Mouse (Mus musculus): ENCODE data around the gene Cul9. TPM values are rescaled to one million over a fixed set of nuclear protein-coding genes. Genes with fewer than 3 reads are reported as not detected.

Gene Cul9
- polyA plus RNA-seq, 1 experiment, result 8.6 TPM

- H3K4me3 ChIP-seq (ENCODE audit: insufficient read depth, low read length), result peak overlapping the region; percentile 90
- peaks cover 2% of the 10 kb centered on the region; the same call in 1 of the 2 replicates for H3K4me1 ChIP-seq (ENCODE audit: control insufficient read depth, insufficient read depth, low read length)
- no peak for TF ChIP-seq CTCF (IDR thresholded peaks at IDR 0.05; ENCODE audit: borderline replicate concordance, insufficient read depth, low read length)
- peak; percentile 11; the same call in 1 of the 2 replicates for TF ChIP-seq POLR2A (IDR thresholded peaks at IDR 0.05; ENCODE audit: low read depth, low read length)
- peak overlapping the region; percentile 79 for H3K27ac ChIP-seq (ENCODE audit: insufficient read depth, low read length)
These were observed 8.9 kb upstream of the Cul9 start for GRCm38 (mm10) chr17:46554977-46555672.

- TF ChIP-seq CTCF (IDR thresholded peaks at IDR 0.05; ENCODE audit: borderline replicate concordance, insufficient read depth, low read length) (no peak), POLR2A (IDR thresholded peaks at IDR 0.05; ENCODE audit: low read depth, low read length) (peak; percentile 45; the same call in 1 of the 2 replicates)
- H3K4me1 ChIP-seq (ENCODE audit: control insufficient read depth, insufficient read depth, low read length), result peaks cover 2% of the 10 kb centered on the region; the same call in 1 of the 2 replicates
- H3K27ac ChIP-seq (ENCODE audit: insufficient read depth, low read length), result peak overlapping the region; percentile 79
- peak overlapping the region; percentile 90 for H3K4me3 ChIP-seq (ENCODE audit: insufficient read depth, low read length)
These were observed 8.4 kb upstream of the Cul9 start for GRCm38 (mm10) chr17:46554646-46554976.

GRCm38 (mm10) chr17:46553926-46554325 lies 7.7 kb upstream of the Cul9 start:
- Histone ChIP-seq H3K27ac (ENCODE audit: insufficient read depth, low read length) (peak overlapping the region; percentile 79), H3K4me1 (ENCODE audit: control insufficient read depth, insufficient read depth, low read length) (peaks cover 2% of the 10 kb centered on the region; the same call in 1 of the 2 replicates), H3K4me3 (ENCODE audit: insufficient read depth, low read length) (peak overlapping the region; percentile 90)
- peak; percentile 25; the same call in 1 of the 2 replicates for TF ChIP-seq POLR2A (IDR thresholded peaks at IDR 0.05; ENCODE audit: low read depth, low read length)
- no peak for TF ChIP-seq CTCF (IDR thresholded peaks at IDR 0.05; ENCODE audit: borderline replicate concordance, insufficient read depth, low read length)

- no peak for TF ChIP-seq CTCF (IDR thresholded peaks at IDR 0.05; ENCODE audit: borderline replicate concordance, insufficient read depth, low read length)
- TF ChIP-seq POLR2A (IDR thresholded peaks at IDR 0.05; ENCODE audit: low read depth, low read length), result peak; percentile 41
- Histone ChIP-seq H3K27ac (ENCODE audit: insufficient read depth, low read length) (peak overlapping the region; percentile 79), H3K4me3 (ENCODE audit: insufficient read depth, low read length) (peak overlapping the region; percentile 90), H3K4me1 (ENCODE audit: control insufficient read depth, insufficient read depth, low read length) (peaks cover 2% of the 10 kb centered on the region; the same call in 1 of the 2 replicates)
These were observed 7.3 kb upstream of the Cul9 start for GRCm38 (mm10) chr17:46553469-46553868.

- peak overlapping the region; percentile 90 for H3K4me3 ChIP-seq (ENCODE audit: insufficient read depth, low read length)
- peak overlapping the region; percentile 83 for H3K27ac ChIP-seq (ENCODE audit: insufficient read depth, low read length)
- peaks cover 2% of the 10 kb centered on the region; the same call in 1 of the 2 replicates for H3K4me1 ChIP-seq (ENCODE audit: control insufficient read depth, insufficient read depth, low read length)
- TF ChIP-seq POLR2A (IDR thresholded peaks at IDR 0.05; ENCODE audit: low read depth, low read length) (peak; percentile 32; the same call in 1 of the 2 replicates), CTCF (IDR thresholded peaks at IDR 0.05; ENCODE audit: borderline replicate concordance, insufficient read depth, low read length) (no peak)
These were observed 6.7 kb upstream of the Cul9 start for GRCm38 (mm10) chr17:46552841-46553423.

GRCm38 (mm10) chr17:46552151-46552550 lies 6.0 kb upstream of the Cul9 start:
- no peak for TF ChIP-seq CTCF (IDR thresholded peaks at IDR 0.05; ENCODE audit: borderline replicate concordance, insufficient read depth, low read length)
- TF ChIP-seq POLR2A (IDR thresholded peaks at IDR 0.05; ENCODE audit: low read depth, low read length), result no peak
- Histone ChIP-seq H3K4me3 (ENCODE audit: insufficient read depth, low read length) (no peak overlapping the region), H3K27ac (ENCODE audit: insufficient read depth, low read length) (0 out of 2 replicates have a peak overlapping the region, but pooled peaks have one; percentile 4), H3K4me1 (ENCODE audit: control insufficient read depth, insufficient read depth, low read length) (peaks cover 4% of the 10 kb centered on the region; the same call in 1 of the 2 replicates)

GRCm38 (mm10) chr17:46551369-46551768 lies 5.2 kb upstream of the Cul9 start:
- no peak overlapping the region for H3K4me3 ChIP-seq (ENCODE audit: insufficient read depth, low read length)
- no peak for TF ChIP-seq CTCF (IDR thresholded peaks at IDR 0.05; ENCODE audit: borderline replicate concordance, insufficient read depth, low read length)
- TF ChIP-seq POLR2A (IDR thresholded peaks at IDR 0.05; ENCODE audit: low read depth, low read length), result no peak
- H3K27ac ChIP-seq (ENCODE audit: insufficient read depth, low read length), result no peak overlapping the region
- peaks cover 8% of the 10 kb centered on the region; the same call in 1 of the 2 replicates for H3K4me1 ChIP-seq (ENCODE audit: control insufficient read depth, insufficient read depth, low read length)

- no peak overlapping the region for H3K27ac ChIP-seq (ENCODE audit: insufficient read depth, low read length)
- TF ChIP-seq POLR2A (IDR thresholded peaks at IDR 0.05; ENCODE audit: low read depth, low read length), result no peak
- TF ChIP-seq CTCF (IDR thresholded peaks at IDR 0.05; ENCODE audit: borderline replicate concordance, insufficient read depth, low read length), result no peak
- no peak overlapping the region for H3K4me3 ChIP-seq (ENCODE audit: insufficient read depth, low read length)
- peaks cover 8% of the 10 kb centered on the region; the same call in 1 of the 2 replicates for H3K4me1 ChIP-seq (ENCODE audit: control insufficient read depth, insufficient read depth, low read length)
These were observed 4.7 kb upstream of the Cul9 start for GRCm38 (mm10) chr17:46550904-46551303.

- Histone ChIP-seq H3K4me1 (ENCODE audit: control insufficient read depth, insufficient read depth, low read length) (peaks cover 8% of the 10 kb centered on the region; the same call in 1 of the 2 replicates), H3K4me3 (ENCODE audit: insufficient read depth, low read length) (no peak overlapping the region), H3K27ac (ENCODE audit: insufficient read depth, low read length) (no peak overlapping the region)
- no peak for TF ChIP-seq POLR2A (IDR thresholded peaks at IDR 0.05; ENCODE audit: low read depth, low read length)
- no peak for TF ChIP-seq CTCF (IDR thresholded peaks at IDR 0.05; ENCODE audit: borderline replicate concordance, insufficient read depth, low read length)
These were observed 3.5 kb upstream of the Cul9 start for GRCm38 (mm10) chr17:46549642-46550041.

- TF ChIP-seq POLR2A (IDR thresholded peaks at IDR 0.05; ENCODE audit: low read depth, low read length), result no peak
- peak; percentile 70 for TF ChIP-seq CTCF (IDR thresholded peaks at IDR 0.05; ENCODE audit: borderline replicate concordance, insufficient read depth, low read length)
- Histone ChIP-seq H3K4me3 (ENCODE audit: insufficient read depth, low read length) (no peak overlapping the region), H3K4me1 (ENCODE audit: control insufficient read depth, insufficient read depth, low read length) (peaks cover 8% of the 10 kb centered on the region; the same call in 1 of the 2 replicates), H3K27ac (ENCODE audit: insufficient read depth, low read length) (no peak overlapping the region)
These were observed 3.0 kb upstream of the Cul9 start for GRCm38 (mm10) chr17:46549193-46549592.
